Mouse (Mus musculus) liver, embryonic 13.5 days (tissue): ENCODE data around the gene Ncor1. TPM values are rescaled to one million over a fixed set of nuclear protein-coding genes. Genes with fewer than 3 reads are reported as not detected.

Experiments used
- ATAC-seq: fragments of 200-750 bp; cut with Nextera tagmentation; 2 replicates; pipeline ENCODE4 v1.8.0; 2017; ENCODE audit warnings: low read depth, mild to moderate bottlenecking, moderate number of reproducible peaks, moderate library complexity
- DNase-seq: peaks from one replicate; pipeline ENCODE4 v3.0.0; 2022
- H3K27ac ChIP-seq: fragments of 300-500 bp; sonication (generic); 2 replicates; pipeline ENCODE4 v1.5.1; 2015; ENCODE audit warnings: moderate library complexity, mild to moderate bottlenecking, inconsistent platforms
- H3K27me3 ChIP-seq: fragments of 300-500 bp; sonication (generic); 2 replicates; pipeline ENCODE4 v1.6.1; 2015; ENCODE audit warnings: mild to moderate bottlenecking, inconsistent platforms
- H3K36me3 ChIP-seq: fragments of 300-500 bp; sonication (generic); 2 replicates; pipeline ENCODE4 v1.6.1; 2015; ENCODE audit warnings: mild to moderate bottlenecking, inconsistent platforms
- H3K4me1 ChIP-seq: fragments of 300-500 bp; sonication (generic); replicated peaks from 2 replicates; pipeline ENCODE4 v1.6.1; 2015; ENCODE audit warnings: inconsistent platforms
- H3K4me2 ChIP-seq: fragments of 300-500 bp; sonication (generic); 2 replicates; pipeline ENCODE4 v1.6.1; 2015; ENCODE audit warnings: inconsistent platforms, mild to moderate bottlenecking, moderate library complexity
- H3K4me3 ChIP-seq: fragments of 300-500 bp; sonication (generic); replicated peaks from 2 replicates; pipeline ENCODE4 v1.5.1; 2015; ENCODE audit warnings: mild to moderate bottlenecking, inconsistent platforms
- H3K9ac ChIP-seq: fragments of 300-500 bp; sonication (generic); 2 replicates; pipeline ENCODE4 v1.6.1; 2015; ENCODE audit warnings: mild to moderate bottlenecking, inconsistent platforms
- H3K9me3 ChIP-seq: fragments of 300-500 bp; sonication (generic); replicated peaks from 2 replicates; pipeline ENCODE4 v1.6.1; 2016; ENCODE audit warnings: inconsistent platforms
- WGBS: fragments of 180-500 bp; shearing (Covaris S2); methylation state at CpG from one replicate; pipeline ENCODE4 v1.1.7; 2015; ENCODE audit not compliant: insufficient replicate concordance; 5-methylcytosine and 5-hydroxymethylcytosine counted together
- polyA plus RNA-seq: library from polyadenylated mRNA; unstranded; fragments of >200 nt; fragmentation: Nextera tagmentation; extraction: Ambion mirVana; gene quantifications from 2 replicates; pipeline ENCODE4 v1.2.1, GENCODE M21; 2015

The Ncor1 gene
- polyA plus RNA-seq, 1 experiment from 2014 or later: 76.6 TPM

DNA sequence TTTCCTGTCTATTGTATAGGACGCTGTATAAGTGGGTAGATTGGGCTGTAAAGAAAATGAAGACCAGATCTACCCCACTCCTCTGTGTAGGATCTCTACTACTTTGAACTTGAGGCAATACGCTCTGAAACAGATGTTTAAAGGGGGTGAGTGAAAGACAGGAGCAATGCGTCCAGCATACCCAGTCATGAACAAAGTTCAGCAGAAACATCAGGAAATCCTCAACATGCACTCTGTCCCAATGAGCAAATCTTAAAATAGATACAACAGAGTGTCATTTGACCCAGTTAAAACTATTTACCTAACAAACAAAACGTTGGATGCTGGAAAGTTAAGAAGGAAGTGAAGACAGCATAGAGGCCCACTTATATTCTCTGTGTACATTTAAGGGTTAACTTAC is 106.4 kb downstream of the Ncor1 start:
- Histone ChIP-seq H3K4me2 (no peak overlapping the region), H3K9ac (no peak overlapping the region), H3K27ac (no peak overlapping the region), H3K4me3 (no peak overlapping the region), H3K27me3 (no peaks in the 10 kb centered on the region), H3K4me1 (no peaks in the 10 kb centered on the region), H3K36me3 (peaks cover 69% of the 10 kb centered on the region), H3K9me3 (no peaks in the 10 kb centered on the region)
- DNase-seq: no peak
- WGBS: 69% methylated on average over 4 of the region's 4 CpGs
- no peak for ATAC-seq

- ATAC-seq: no peak
- Histone ChIP-seq H3K4me2 (no peak overlapping the region), H3K9ac (no peak overlapping the region), H3K9me3 (no peaks in the 10 kb centered on the region), H3K36me3 (peaks cover 68% of the 10 kb centered on the region), H3K27ac (no peak overlapping the region), H3K4me3 (no peak overlapping the region), H3K4me1 (no peaks in the 10 kb centered on the region), H3K27me3 (no peaks in the 10 kb centered on the region)
- no peak for DNase-seq
- WGBS: 87% methylated on average over 13 of the region's 13 CpGs
Observed at GRCm38 (mm10) chr11:62343002-62343401, 115.3 kb downstream of the Ncor1 start.

DNA sequence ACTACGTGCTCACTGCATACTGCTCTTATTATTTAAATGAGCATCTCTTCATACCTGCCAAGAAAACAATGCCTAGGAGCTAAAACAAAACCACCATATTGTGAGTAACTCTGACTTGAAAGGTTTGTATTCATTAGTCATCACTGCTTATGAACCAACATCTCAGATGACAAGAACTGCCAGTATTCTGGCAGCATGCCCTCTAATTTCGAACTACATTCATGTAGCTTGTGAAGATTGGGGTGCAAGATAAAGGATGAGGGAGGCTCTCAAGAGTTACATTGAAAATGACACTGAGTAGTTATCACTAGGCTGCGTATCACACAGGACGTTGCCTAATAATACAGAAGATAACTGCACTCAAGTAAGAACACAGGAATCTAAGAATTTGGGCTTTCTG is 126.1 kb downstream of the Ncor1 start:
- no peak overlapping the region for H3K4me2 ChIP-seq

GRCm38 (mm10) chr11:62331141-62331540 is 127.2 kb downstream of the Ncor1 start:
- WGBS: 90% methylated on average over 5 of the region's 5 CpGs

More for the DNA sequence above, 126.1 kb downstream of the Ncor1 start:
- no peaks in the 10 kb centered on the region for H3K4me1 ChIP-seq
- ATAC-seq (no peak), DNase-seq (no peak)
- no peak overlapping the region for H3K9ac ChIP-seq
- peaks cover 89% of the 10 kb centered on the region for H3K36me3 ChIP-seq
- H3K4me3 ChIP-seq: no peak overlapping the region
- H3K27me3 ChIP-seq: no peaks in the 10 kb centered on the region
- H3K27ac ChIP-seq: no peak overlapping the region
- WGBS: 80% methylated on average over 4 of the region's 4 CpGs
- no peaks in the 10 kb centered on the region for H3K9me3 ChIP-seq

DNA sequence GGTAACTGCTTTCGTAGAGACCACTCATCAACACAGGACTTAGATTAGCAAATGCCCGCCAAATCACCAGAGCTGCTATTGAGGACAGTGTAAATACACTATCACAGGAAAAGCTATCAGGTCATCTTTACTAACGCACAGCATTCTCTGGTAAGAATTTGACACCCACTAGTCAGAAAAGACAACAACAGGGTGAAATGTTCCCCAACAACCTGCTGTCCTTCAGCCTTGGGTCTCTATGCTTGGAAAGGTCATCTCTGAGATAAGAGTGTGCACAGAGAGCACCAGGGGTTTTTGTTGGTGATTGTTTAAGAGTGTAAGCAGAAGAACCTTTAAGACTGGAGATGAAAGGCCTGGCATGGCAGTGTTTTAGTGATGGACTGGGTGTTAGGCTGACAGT is 134.7 kb downstream of the Ncor1 start:
- ATAC-seq: no peak
- H3K9ac ChIP-seq: no peak overlapping the region
- H3K4me1 ChIP-seq: no peaks in the 10 kb centered on the region
- DNase-seq: no peak
- no peaks in the 10 kb centered on the region for H3K27me3 ChIP-seq
- H3K4me2 ChIP-seq: no peak overlapping the region
- no peak overlapping the region for H3K27ac ChIP-seq
- 81% methylated on average over 3 of the region's 3 CpGs for WGBS
- no peak overlapping the region for H3K4me3 ChIP-seq
- no peaks in the 10 kb centered on the region for H3K9me3 ChIP-seq
- H3K36me3 ChIP-seq: peaks cover 88% of the 10 kb centered on the region

More at GRCm38 (mm10) chr11:62331141-62331540, 127.2 kb downstream of the Ncor1 start:
- no peak overlapping the region for H3K27ac ChIP-seq
- H3K27me3 ChIP-seq: no peaks in the 10 kb centered on the region
- no peaks in the 10 kb centered on the region for H3K9me3 ChIP-seq
- peaks cover 91% of the 10 kb centered on the region for H3K36me3 ChIP-seq
- no peak overlapping the region for H3K4me3 ChIP-seq
- no peak overlapping the region for H3K9ac ChIP-seq
- H3K4me2 ChIP-seq: no peak overlapping the region
- DNase-seq (no peak), ATAC-seq (no peak)
- H3K4me1 ChIP-seq: no peaks in the 10 kb centered on the region

DNA sequence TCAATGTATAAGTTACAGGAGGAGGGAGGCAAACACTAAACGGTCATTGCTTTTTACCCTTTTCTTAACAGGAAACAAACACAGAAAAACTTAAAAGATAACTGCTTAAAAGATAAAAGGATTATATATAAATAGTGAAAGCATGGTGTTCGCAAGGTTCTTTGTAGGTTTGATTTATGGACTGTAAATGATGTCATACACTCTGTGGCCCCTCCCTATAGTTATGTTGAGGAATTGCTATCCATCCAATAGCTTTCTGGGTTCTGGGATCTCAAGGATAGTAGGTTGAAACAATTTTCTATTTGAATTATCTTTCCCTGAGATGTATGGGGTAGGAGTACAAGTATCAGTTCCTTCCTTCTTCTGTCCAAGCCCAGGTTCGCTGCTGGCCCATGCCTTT is 138.2 kb downstream of the Ncor1 start:
- Histone ChIP-seq H3K27me3 (no peaks in the 10 kb centered on the region), H3K9ac (no peak overlapping the region), H3K36me3 (peaks cover 90% of the 10 kb centered on the region), H3K4me2 (no peak overlapping the region), H3K9me3 (no peaks in the 10 kb centered on the region), H3K4me1 (no peaks in the 10 kb centered on the region), H3K4me3 (no peak overlapping the region), H3K27ac (no peak overlapping the region)
- 82% methylated on average over 3 of the region's 3 CpGs for WGBS
- ATAC-seq: no peak
- DNase-seq: no peak

DNA sequence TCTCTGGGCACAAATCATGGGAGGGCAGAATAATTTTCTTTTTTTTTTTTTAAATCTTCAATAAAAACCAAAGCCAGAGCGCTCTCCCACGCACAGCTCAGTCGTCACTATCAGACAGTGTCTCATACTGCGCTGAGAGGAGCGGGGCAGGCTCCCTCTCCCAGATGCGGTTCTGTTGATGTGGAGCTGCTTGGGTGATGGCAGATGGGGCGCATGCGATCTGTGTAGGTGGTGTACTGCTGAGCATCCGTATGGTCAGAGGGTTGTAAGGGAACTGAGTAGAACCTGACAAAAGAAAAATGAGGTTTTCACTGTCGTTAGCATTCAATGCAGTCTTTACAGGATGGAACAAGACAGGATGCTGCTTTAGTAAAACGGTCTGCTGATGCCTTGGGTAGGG is 140.6 kb downstream of the Ncor1 start:
- Histone ChIP-seq H3K4me1 (no peaks in the 10 kb centered on the region), H3K4me3 (no peak overlapping the region), H3K27me3 (no peaks in the 10 kb centered on the region), H3K4me2 (no peak overlapping the region), H3K36me3 (peaks cover 94% of the 10 kb centered on the region), H3K27ac (no peak overlapping the region), H3K9me3 (no peaks in the 10 kb centered on the region), H3K9ac (no peak overlapping the region)
- ATAC-seq: no peak
- 82% methylated on average over 11 of the region's 11 CpGs for WGBS
- no peak for DNase-seq

DNA sequence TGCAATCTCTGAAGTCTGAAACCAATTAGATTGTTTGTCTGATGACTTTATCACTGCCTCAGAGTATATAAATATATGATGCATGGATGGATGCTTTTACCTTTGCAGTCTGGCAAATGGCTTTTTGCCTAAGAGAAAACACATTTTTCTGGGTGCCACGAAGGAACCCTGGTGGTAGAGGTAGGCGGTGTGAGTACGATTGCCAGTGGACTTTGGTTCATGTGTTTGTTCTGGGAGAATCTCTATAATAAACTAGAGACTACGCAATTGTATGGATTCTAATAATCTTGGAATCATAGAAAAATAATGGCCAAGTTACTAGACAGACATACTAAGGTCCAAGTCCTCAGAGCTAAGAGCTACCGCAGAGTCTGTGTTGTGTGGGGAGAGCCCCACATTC is 143.4 kb downstream of the Ncor1 start:
- peaks cover 73% of the 10 kb centered on the region for H3K36me3 ChIP-seq
- no peaks in the 10 kb centered on the region for H3K9me3 ChIP-seq
- 92% methylated on average over 5 of the region's 5 CpGs for WGBS
- ATAC-seq: no peak
- H3K4me3 ChIP-seq: no peak overlapping the region
- no peaks in the 10 kb centered on the region for H3K27me3 ChIP-seq
- no peaks in the 10 kb centered on the region for H3K4me1 ChIP-seq
- no peak overlapping the region for H3K4me2 ChIP-seq
- no peak overlapping the region for H3K27ac ChIP-seq
- DNase-seq: no peak
- no peak overlapping the region for H3K9ac ChIP-seq

- H3K9ac ChIP-seq: no peak overlapping the region
- ATAC-seq (no peak), DNase-seq (no peak)
- no peaks in the 10 kb centered on the region for H3K9me3 ChIP-seq
- H3K4me2 ChIP-seq: no peak overlapping the region
- H3K36me3 ChIP-seq: peaks cover 37% of the 10 kb centered on the region
- no peak overlapping the region for H3K4me3 ChIP-seq
- no peak overlapping the region for H3K27ac ChIP-seq
- WGBS: 84% methylated on average over 2 of the region's 2 CpGs
- no peaks in the 10 kb centered on the region for H3K27me3 ChIP-seq
- H3K4me1 ChIP-seq: no peaks in the 10 kb centered on the region
Observed at GRCm38 (mm10) chr11:62309296-62309695, 149.0 kb downstream of the Ncor1 start.

DNA sequence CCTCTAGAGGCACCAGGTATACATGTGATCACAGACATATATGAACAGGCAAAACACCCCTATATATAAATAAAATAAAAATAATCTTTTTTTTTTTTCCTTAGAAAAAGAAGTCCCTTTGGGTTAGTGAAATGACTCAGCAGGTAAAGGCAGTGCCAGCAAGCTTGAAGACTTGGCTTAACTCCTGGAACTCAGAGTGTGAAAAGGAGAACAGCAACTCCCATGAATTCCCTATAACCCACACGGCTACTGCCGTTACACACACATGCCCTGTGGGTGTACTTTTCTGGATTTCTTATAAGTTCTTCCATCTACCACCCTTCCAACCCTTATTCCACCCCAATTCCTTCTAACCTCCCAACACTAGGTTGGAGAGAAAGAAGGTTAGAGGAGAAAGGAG is 152.5 kb downstream of the Ncor1 start:
- 94% methylated on average over 2 of the region's 2 CpGs for WGBS
- Histone ChIP-seq H3K27ac (no peak overlapping the region), H3K9ac (no peak overlapping the region), H3K4me2 (no peak overlapping the region), H3K36me3 (0 out of 2 replicates have a peak, but pooled peaks cover 19% of the 10 kb centered on the region), H3K27me3 (no peaks in the 10 kb centered on the region), H3K4me3 (no peak overlapping the region), H3K9me3 (no peaks in the 10 kb centered on the region), H3K4me1 (no peaks in the 10 kb centered on the region)
- ATAC-seq (no peak), DNase-seq (no peak)

DNA sequence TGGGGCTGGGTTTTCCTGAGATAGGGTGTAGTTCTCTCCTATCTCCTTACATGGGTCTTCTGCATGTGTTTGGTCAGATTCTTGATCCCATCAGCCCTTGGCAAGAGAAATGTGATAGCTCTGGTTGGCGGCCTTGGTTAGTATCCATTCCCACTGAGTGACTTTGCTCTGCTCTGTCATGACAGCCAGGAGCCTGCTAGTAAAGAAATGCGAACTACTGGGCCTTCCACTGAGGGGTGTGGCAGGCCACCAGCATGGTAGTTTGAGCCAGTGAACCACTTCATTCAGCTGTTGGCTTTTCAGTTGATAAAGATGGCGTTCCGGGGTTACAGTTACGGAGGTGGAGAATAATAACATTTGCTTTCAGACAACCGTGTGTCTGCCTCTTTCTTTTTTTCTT is 159.5 kb downstream of the Ncor1 start:
- WGBS: 79% methylated on average over 6 of the region's 6 CpGs
- Histone ChIP-seq H3K4me1 (no peaks in the 10 kb centered on the region), H3K36me3 (peaks cover 7% of the 10 kb centered on the region; the same call in 1 of the 2 replicates), H3K9me3 (no peaks in the 10 kb centered on the region), H3K4me3 (no peak overlapping the region), H3K9ac (no peak overlapping the region), H3K27me3 (no peaks in the 10 kb centered on the region), H3K4me2 (no peak overlapping the region), H3K27ac (no peak overlapping the region)
- ATAC-seq (no peak), DNase-seq (no peak)

DNA sequence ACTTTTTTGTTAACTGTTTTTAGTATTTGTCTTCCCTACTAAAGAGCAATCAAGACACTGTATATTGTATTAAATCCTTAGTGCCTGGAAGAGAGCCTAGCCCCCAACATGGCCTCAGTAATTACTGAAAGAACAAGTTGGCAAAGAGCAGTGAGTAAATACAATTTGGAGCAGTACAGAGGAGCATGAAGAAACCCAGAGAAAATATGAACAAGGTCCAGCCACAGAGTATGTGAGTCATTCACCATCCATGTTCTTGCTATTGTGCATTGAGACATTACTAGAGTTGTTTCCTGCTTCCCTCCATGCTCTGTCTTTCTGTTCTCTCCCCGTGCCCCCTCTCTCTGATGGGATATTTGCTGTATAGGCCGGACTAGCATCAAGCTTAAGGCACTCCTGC is 164.2 kb downstream of the Ncor1 start:
- H3K27me3 ChIP-seq: no peaks in the 10 kb centered on the region
- no peaks in the 10 kb centered on the region for H3K4me1 ChIP-seq
- no peak overlapping the region for H3K4me2 ChIP-seq
- no peak overlapping the region for H3K9ac ChIP-seq
- no peak for ATAC-seq
- H3K4me3 ChIP-seq: no peak overlapping the region
- 86% methylated on average over 2 of the region's 2 CpGs for WGBS
- H3K9me3 ChIP-seq: no peaks in the 10 kb centered on the region
- no peak overlapping the region for H3K27ac ChIP-seq
- peaks cover 7% of the 10 kb centered on the region; the same call in 1 of the 2 replicates for H3K36me3 ChIP-seq
- DNase-seq: no peak
